Mouse (Mus musculus): ENCODE measurements at regions not wholly inside any gene's neighbourhood (a gene's known extent, or its start where the extent isn't known, plus 50 kb on each side); places are given as distances from the start of the nearest gene placed in this dataset.

DNA sequence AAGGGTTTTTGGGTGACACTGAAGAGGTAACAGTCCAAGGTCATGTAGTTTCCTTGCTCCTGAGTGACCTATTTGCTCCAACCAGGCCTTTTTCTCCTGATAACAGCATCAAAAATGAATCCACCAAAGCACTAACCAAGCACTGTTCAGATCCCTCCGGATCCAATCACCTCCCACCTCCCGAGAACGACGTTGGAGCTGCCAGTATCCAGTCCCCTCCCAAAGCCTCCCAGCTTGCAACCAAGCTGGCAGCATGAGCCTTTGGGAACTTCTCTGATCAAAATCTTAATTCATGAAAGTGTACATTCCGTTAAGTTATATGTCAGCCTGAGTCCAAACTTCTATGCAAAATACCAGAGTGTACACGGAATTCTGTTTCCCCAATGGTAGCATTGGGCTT is 126.3 kb downstream of the Efnb2 start:
- TF ChIP-seq GATA2 (IDR thresholded peaks at IDR 0.05; ENCODE audit: borderline replicate concordance, low read depth, low read length) (no peak), CTCF (IDR thresholded peaks at IDR 0.05; ENCODE audit: low read depth, low read length) (no peak), GATA1 (IDR thresholded peaks at IDR 0.05; ENCODE audit: borderline replicate concordance, low read length) (no peak), TAL1 (conservative IDR thresholded peaks at IDR 0.05; ENCODE audit: low read depth, low read length) (no peak), POLR2AphosphoS5 (IDR thresholded peaks at IDR 0.05; ENCODE audit: insufficient replicate concordance, low read depth, low read length) (no peak)
- ATAC-seq (ENCODE audit: extremely low read depth, insufficient number of reproducible peaks, low FRiP score, poor library complexity, severe bottlenecking) (no peak), DNase-seq (ENCODE audit: low spot score) (no peak)
- Histone ChIP-seq H3K4me3 (ENCODE audit: low read depth, low read length) (no peak overlapping the region), H3K9me3 (replicated peaks) (no peaks in the 10 kb centered on the region), H3K36me3 (replicated peaks) (no peaks in the 10 kb centered on the region), H3K4me1 (ENCODE audit: insufficient read depth, low read depth, low read length) (no peaks in the 10 kb centered on the region), H3K27me3 (ENCODE audit: insufficient read depth, low read length) (0 out of 2 replicates have a peak, but pooled peaks cover 2% of the 10 kb centered on the region)

DNA sequence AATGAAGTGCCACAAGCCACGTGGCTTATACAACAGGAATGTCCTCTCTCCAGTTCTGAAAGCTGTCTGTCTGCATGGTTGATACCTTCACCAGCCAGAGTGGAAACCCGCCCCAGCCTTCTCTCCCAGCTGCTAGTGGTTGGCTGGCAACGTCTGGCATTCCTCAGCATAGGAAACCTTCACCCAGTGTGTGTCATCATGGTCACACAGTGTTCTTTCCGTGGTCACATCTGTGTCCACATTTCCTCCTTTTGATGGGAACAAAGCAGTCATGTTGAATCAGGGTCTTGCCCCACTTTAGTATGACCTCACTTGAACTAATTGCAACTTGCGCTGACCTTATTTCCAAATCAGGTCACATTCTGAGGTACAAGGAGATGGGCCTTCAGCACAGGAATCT is 128.1 kb downstream of the Efnb2 start:
- TF ChIP-seq POLR2AphosphoS5 (IDR thresholded peaks at IDR 0.05; ENCODE audit: insufficient replicate concordance, low read depth, low read length): no peak
- no peak for TF ChIP-seq CTCF (IDR thresholded peaks at IDR 0.05; ENCODE audit: low read depth, low read length)
- TF ChIP-seq TAL1 (conservative IDR thresholded peaks at IDR 0.05; ENCODE audit: low read depth, low read length): no peak
- TF ChIP-seq GATA2 (IDR thresholded peaks at IDR 0.05; ENCODE audit: borderline replicate concordance, low read depth, low read length): no peak
- no peak for TF ChIP-seq GATA1 (IDR thresholded peaks at IDR 0.05; ENCODE audit: borderline replicate concordance, low read length)
- no peaks in the 10 kb centered on the region for H3K36me3 ChIP-seq (replicated peaks)
- peaks cover 3% of the 10 kb centered on the region; the same call in 1 of the 2 replicates for H3K27me3 ChIP-seq (ENCODE audit: insufficient read depth, low read length)
- H3K9me3 ChIP-seq (replicated peaks): no peaks in the 10 kb centered on the region
- H3K4me1 ChIP-seq (ENCODE audit: insufficient read depth, low read depth, low read length): no peaks in the 10 kb centered on the region
- no peak for DNase-seq (ENCODE audit: low spot score)
- no peak overlapping the region for H3K4me3 ChIP-seq (ENCODE audit: low read depth, low read length)
- ATAC-seq (ENCODE audit: extremely low read depth, insufficient number of reproducible peaks, low FRiP score, poor library complexity, severe bottlenecking): no peak

GRCm38 (mm10) chr8:8530540-8530939 is 130.5 kb downstream of the Efnb2 start:
- H3K4me3 ChIP-seq (ENCODE audit: low read depth, low read length): no peak overlapping the region
- no peaks in the 10 kb centered on the region for H3K36me3 ChIP-seq (replicated peaks)
- H3K27me3 ChIP-seq (ENCODE audit: insufficient read depth, low read length): peaks cover 3% of the 10 kb centered on the region; the same call in 1 of the 2 replicates
- DNase-seq (ENCODE audit: low spot score) (no peak), ATAC-seq (ENCODE audit: extremely low read depth, insufficient number of reproducible peaks, low FRiP score, poor library complexity, severe bottlenecking) (no peak)
- H3K9me3 ChIP-seq (replicated peaks): no peaks in the 10 kb centered on the region
- no peaks in the 10 kb centered on the region for H3K4me1 ChIP-seq (ENCODE audit: insufficient read depth, low read depth, low read length)
- no peak for TF ChIP-seq GATA1 (IDR thresholded peaks at IDR 0.05; ENCODE audit: borderline replicate concordance, low read length)
- TF ChIP-seq GATA2 (IDR thresholded peaks at IDR 0.05; ENCODE audit: borderline replicate concordance, low read depth, low read length): no peak
- TF ChIP-seq TAL1 (conservative IDR thresholded peaks at IDR 0.05; ENCODE audit: low read depth, low read length): no peak
- no peak for TF ChIP-seq CTCF (IDR thresholded peaks at IDR 0.05; ENCODE audit: low read depth, low read length)

DNA sequence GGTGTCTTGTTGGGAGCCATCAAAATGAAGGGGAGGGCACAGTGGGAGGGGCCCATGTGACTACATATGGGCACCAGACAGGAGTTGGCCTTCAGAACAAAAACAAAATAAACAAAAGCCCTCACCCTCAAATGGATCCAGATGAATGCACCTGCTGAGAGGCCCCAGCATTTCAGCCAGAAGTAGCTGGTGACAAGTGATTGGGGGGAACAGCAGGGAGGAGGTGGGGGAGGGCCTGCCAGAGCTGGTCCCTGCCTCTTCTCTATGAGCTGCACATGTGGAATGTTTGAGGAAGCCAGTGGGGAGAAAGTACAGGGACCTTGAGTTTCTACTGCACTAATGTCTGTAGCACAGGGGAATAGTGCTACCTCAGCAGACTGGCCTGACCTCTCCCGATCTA is 139.5 kb downstream of the Efnb2 start:
- TF ChIP-seq GATA2 (IDR thresholded peaks at IDR 0.05; ENCODE audit: borderline replicate concordance, low read depth, low read length) (no peak), TAL1 (conservative IDR thresholded peaks at IDR 0.05; ENCODE audit: low read depth, low read length) (no peak), CTCF (IDR thresholded peaks at IDR 0.05; ENCODE audit: low read depth, low read length) (no peak)
- Histone ChIP-seq H3K36me3 (replicated peaks) (no peaks in the 10 kb centered on the region), H3K4me3 (ENCODE audit: low read depth, low read length) (no peak overlapping the region), H3K4me1 (ENCODE audit: insufficient read depth, low read depth, low read length) (peaks cover 3% of the 10 kb centered on the region), H3K27me3 (ENCODE audit: insufficient read depth, low read length) (no peaks in the 10 kb centered on the region), H3K9me3 (replicated peaks) (no peaks in the 10 kb centered on the region; the same call in 1 of the 2 replicates)
- ATAC-seq (ENCODE audit: extremely low read depth, insufficient number of reproducible peaks, low FRiP score, poor library complexity, severe bottlenecking) (no peak), DNase-seq (ENCODE audit: low spot score) (no peak)

DNA sequence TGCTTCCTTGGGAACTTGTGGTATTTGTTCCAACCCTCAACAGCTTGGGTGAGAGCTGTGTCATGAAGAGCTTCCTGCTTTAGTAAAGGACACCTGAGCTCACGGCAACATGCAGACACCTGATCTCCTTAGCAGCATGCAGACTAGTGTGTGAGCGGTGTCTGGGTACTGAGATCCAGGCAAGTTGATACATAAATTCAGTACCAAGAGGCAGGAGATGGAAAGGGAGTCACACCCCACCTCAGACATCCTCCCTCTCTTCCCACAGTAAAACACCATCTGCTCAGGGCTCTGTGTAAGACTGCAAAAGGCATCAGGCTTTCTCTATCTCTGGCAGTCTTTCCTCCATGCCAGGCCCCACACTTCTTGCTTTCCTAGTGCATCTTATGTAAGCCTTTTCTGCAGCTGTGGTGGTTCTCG is 141.3 kb downstream of the Efnb2 start:
- no peak for TF ChIP-seq POLR2AphosphoS5 (IDR thresholded peaks at IDR 0.05; ENCODE audit: insufficient replicate concordance, low read depth, low read length)
- no peak for TF ChIP-seq GATA2 (IDR thresholded peaks at IDR 0.05; ENCODE audit: borderline replicate concordance, low read depth, low read length)
- no peak for TF ChIP-seq CTCF (IDR thresholded peaks at IDR 0.05; ENCODE audit: low read depth, low read length)
- no peak for TF ChIP-seq TAL1 (conservative IDR thresholded peaks at IDR 0.05; ENCODE audit: low read depth, low read length)
- TF ChIP-seq GATA1 (IDR thresholded peaks at IDR 0.05; ENCODE audit: borderline replicate concordance, low read length): no peak
- Histone ChIP-seq H3K4me1 (ENCODE audit: insufficient read depth, low read depth, low read length) (peaks cover 4% of the 10 kb centered on the region), H3K27me3 (ENCODE audit: insufficient read depth, low read length) (no peaks in the 10 kb centered on the region), H3K9me3 (replicated peaks) (no peaks in the 10 kb centered on the region; the same call in 1 of the 2 replicates), H3K4me3 (ENCODE audit: low read depth, low read length) (no peak overlapping the region), H3K36me3 (replicated peaks) (no peaks in the 10 kb centered on the region)
- DNase-seq (ENCODE audit: low spot score): no peak
- no peak for ATAC-seq (ENCODE audit: extremely low read depth, insufficient number of reproducible peaks, low FRiP score, poor library complexity, severe bottlenecking)

GRCm38 (mm10) chr8:8517599-8517998 is 143.4 kb downstream of the Efnb2 start:
- ATAC-seq (ENCODE audit: extremely low read depth, insufficient number of reproducible peaks, low FRiP score, poor library complexity, severe bottlenecking): no peak
- TF ChIP-seq POLR2AphosphoS5 (IDR thresholded peaks at IDR 0.05; ENCODE audit: insufficient replicate concordance, low read depth, low read length) (no peak), GATA1 (IDR thresholded peaks at IDR 0.05; ENCODE audit: borderline replicate concordance, low read length) (no peak), GATA2 (IDR thresholded peaks at IDR 0.05; ENCODE audit: borderline replicate concordance, low read depth, low read length) (no peak), TAL1 (conservative IDR thresholded peaks at IDR 0.05; ENCODE audit: low read depth, low read length) (no peak), CTCF (IDR thresholded peaks at IDR 0.05; ENCODE audit: low read depth, low read length) (no peak)

More at GRCm38 (mm10) chr8:8517599-8517998, 143.4 kb downstream of the Efnb2 start:
- Histone ChIP-seq H3K27me3 (ENCODE audit: insufficient read depth, low read length) (peaks cover 3% of the 10 kb centered on the region; the same call in 1 of the 2 replicates), H3K4me1 (ENCODE audit: insufficient read depth, low read depth, low read length) (peaks cover 4% of the 10 kb centered on the region), H3K4me3 (ENCODE audit: low read depth, low read length) (no peak overlapping the region), H3K9me3 (replicated peaks) (no peaks in the 10 kb centered on the region; the same call in 1 of the 2 replicates), H3K36me3 (replicated peaks) (no peaks in the 10 kb centered on the region)
- DNase-seq (ENCODE audit: low spot score): no peak

Data from G1E (cell line).